Mouse (Mus musculus) ES-E14 (cell line): Measurements from ENCODE around the gene Spata31d1b.
A peak's percentile ranks its signal among the peaks of the same experiment; 100 is the strongest.

ENCODE experiments used
- CHD2 ChIP-seq: IDR thresholded peaks from 2 replicates; pipeline ENCODE4 v1.6.1; 2014; ENCODE audit warnings: mild to moderate bottlenecking, low read depth, low read length, inconsistent platforms
- HCFC1 ChIP-seq: IDR thresholded peaks from 2 replicates; pipeline ENCODE4 v1.6.1; 2012; ENCODE audit warnings: low read length, inconsistent platforms, borderline replicate concordance; ENCODE audit not compliant: insufficient read depth
- MAFK ChIP-seq: IDR thresholded peaks from 2 replicates; pipeline ENCODE4 v1.6.1; 2014; ENCODE audit warnings: mild to moderate bottlenecking, low read depth, low read length, inconsistent platforms; ENCODE audit not compliant: insufficient read depth
- ZC3H11A ChIP-seq: IDR thresholded peaks from 2 replicates; pipeline ENCODE4 v1.6.1; 2012; ENCODE audit warnings: low read depth, mild to moderate bottlenecking, inconsistent platforms, low read length, borderline replicate concordance

GRCm38 (mm10) chr13:59728378-59729093, 16.5 kb downstream of the Spata31d1b start:
- TF ChIP-seq MAFK (no peak), HCFC1 (no peak), CHD2 (no peak), ZC3H11A (peak; percentile 94; the same call in 1 of the 2 replicates)
